Comparison of ENCODE assay signal across 24 mouse cellular contexts in the genomic region with DNA sequence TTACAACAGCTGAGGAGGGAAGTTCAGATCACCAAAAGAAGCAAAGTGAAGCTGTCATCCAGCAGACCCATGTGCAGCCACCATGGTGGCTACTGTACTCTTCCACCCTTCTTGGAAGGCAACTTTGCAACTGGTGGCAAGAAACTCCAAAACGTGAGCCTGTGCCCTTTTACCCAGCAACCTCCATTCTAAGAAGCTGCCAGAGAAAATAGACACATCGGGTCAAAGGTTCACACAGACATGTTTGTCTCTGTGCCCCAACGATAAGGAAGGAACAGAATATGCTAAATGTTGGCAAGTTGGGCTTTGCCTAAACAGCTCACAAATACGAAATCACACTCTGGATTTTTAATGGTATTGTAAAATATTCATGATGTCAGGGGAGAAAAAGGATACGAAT. TPM values are rescaled to one million over a fixed set of nuclear protein-coding genes. Genes with fewer than 3 reads are reported as not detected.
A peak's percentile ranks its signal among the peaks of the same experiment; 100 is the strongest.
DNase-seq lines count a peak whose midpoint lies in the region; ATAC-seq and TF ChIP-seq lines count a peak whose summit lies in the region.
"Had no signal": no experiment of that assay in that cellular context is flagged by ENCODE, and none has a peak within 500 bp of the region (broad histone marks: within the 10 kb centered on the region; RNA-seq: fewer than 3 reads in every experiment).

No protein-coding gene starts in this region.

- H3K36me3 ChIP-seq in kidney, adult 2 months (ENCODE audit: control insufficient read depth, insufficient read depth, low read length): no peaks in the 10 kb centered on the region
- no peaks in the 10 kb centered on the region for H3K36me3 ChIP-seq in kidney, embryonic 14.5 days (ENCODE audit: control insufficient read depth, insufficient read depth, low read length)
- H3K36me3 ChIP-seq in liver, adult 2 months (ENCODE audit: control insufficient read depth, insufficient read depth, low read length): no peaks in the 10 kb centered on the region
- no peaks in the 10 kb centered on the region for H3K36me3 ChIP-seq in liver, postnatal 0 days (replicated peaks; ENCODE audit: insufficient read depth, low read length)
- H3K36me3 ChIP-seq: embryonic facial prominence, embryonic 10.5 days; embryonic facial prominence, embryonic 12.5 days; forebrain, embryonic 15.5 days; G1E had no signal

- no peaks in the 10 kb centered on the region for H3K79me2 ChIP-seq in liver, adult 2 months (ENCODE audit: control insufficient read depth, insufficient read depth, low read length)

- no peaks in the 10 kb centered on the region for H3K27me3 ChIP-seq in kidney, adult 2 months (replicated peaks; ENCODE audit: control insufficient read depth, insufficient read depth, low read length)
- H3K27me3 ChIP-seq in kidney, embryonic 14.5 days (ENCODE audit: control insufficient read depth, insufficient read depth, low read length): no peaks in the 10 kb centered on the region
- H3K27me3 ChIP-seq in liver, adult 2 months (ENCODE audit: control insufficient read depth, insufficient read depth, low read length): no peaks in the 10 kb centered on the region
- H3K27me3 ChIP-seq in liver, postnatal 0 days (ENCODE audit: insufficient read depth, low read length): no peaks in the 10 kb centered on the region
- H3K27me3 ChIP-seq: CH12.LX; embryonic facial prominence, embryonic 12.5 days; forebrain, embryonic 13.5 days; forebrain, embryonic 15.5 days; Patski had no signal

- DNase-seq in adrenal gland, adult 2 months: peak; percentile 23
- no peak for DNase-seq in adrenal gland, postnatal 25 days
- DNase-seq in kidney, adult 2 months: peak; percentile 38
- DNase-seq in liver, adult 2 months (ENCODE audit: extremely low read depth, low read depth, low spot score): peak; percentile 86
- DNase-seq in liver, postnatal 0 days: no peak
- no peak for DNase-seq in thymus, postnatal 14 days
- DNase-seq: adrenal gland, postnatal 14 days; B cell, adult 2 months; cerebellum, adult 11-12 months; cerebellum, adult 2 months; cerebellum, adult 9-10 months; cerebellum, postnatal 10 days; cerebellum, postnatal 25 days; forebrain, postnatal 0 days had no signal

- no peak for ATAC-seq in kidney, embryonic 14.5 days (ENCODE audit: low FRiP score, low TSS enrichment)
- no peak for ATAC-seq in liver, postnatal 0 days
- ATAC-seq: activated CD4-positive, CD25-positive, alpha-beta regulatory T cell, adult 4 months; CD4-positive, CD25-positive, alpha-beta regulatory T cell, adult 4 months; forebrain, embryonic 13.5 days; forebrain, embryonic 15.5 days; forebrain, postnatal 0 days; Patski had no signal

- no peak overlapping the region for H3K4me2 ChIP-seq in kidney, embryonic 14.5 days (replicated peaks; ENCODE audit: low read depth, low read length)
- no peak overlapping the region for H3K4me2 ChIP-seq in liver, postnatal 0 days (ENCODE audit: low read depth, low read length)
- H3K4me2 ChIP-seq: embryonic facial prominence, embryonic 12.5 days; forebrain, embryonic 13.5 days; forebrain, embryonic 15.5 days had no signal

- TF ChIP-seq CTCF in kidney, adult 2 months (conservative IDR thresholded peaks at IDR 0.05; ENCODE audit: insufficient read depth, insufficient read length, low read depth, low read length): no peak
- TF ChIP-seq CTCF in liver, adult 2 months (IDR thresholded peaks at IDR 0.05; ENCODE audit: low read depth, low read length): no peak
- TF ChIP-seq CTCF in liver, postnatal 0 days (IDR thresholded peaks at IDR 0.05; ENCODE audit: low read depth): no peak

- TF ChIP-seq EP300 in liver, postnatal 0 days (IDR thresholded peaks at IDR 0.05; ENCODE audit: low read depth): no peak

- 61% methylated on average over 5 of the region's 5 CpGs for WGBS in kidney, adult 2 months
- 78% methylated on average over 5 of the region's 5 CpGs for WGBS in kidney, embryonic 14.5 days
- WGBS in liver, adult 2 months: 35% methylated on average over 5 of the region's 5 CpGs
- WGBS in liver, postnatal 0 days (ENCODE audit: insufficient replicate concordance): 70% methylated on average over 5 of the region's 5 CpGs

- TF ChIP-seq POLR2A in kidney, adult 2 months (IDR thresholded peaks at IDR 0.05; ENCODE audit: low read depth, low read length): no peak
- no peak for TF ChIP-seq POLR2A in liver, adult 2 months (IDR thresholded peaks at IDR 0.05; ENCODE audit: extremely low read depth, insufficient read depth, low read length)

- no peak overlapping the region for H3K9ac ChIP-seq in kidney, embryonic 14.5 days (ENCODE audit: low read depth, low read length)
- H3K9ac ChIP-seq in liver, adult 2 months (ENCODE audit: low read depth, low read length): no peak overlapping the region
- H3K9ac ChIP-seq in liver, postnatal 0 days (replicated peaks): no peak overlapping the region
- H3K9ac ChIP-seq: embryonic facial prominence, embryonic 12.5 days; forebrain, embryonic 13.5 days; forebrain, embryonic 15.5 days; forebrain, postnatal 0 days had no signal

- no peak overlapping the region for H3K27ac ChIP-seq in kidney, adult 2 months (ENCODE audit: insufficient read depth, low read depth, low read length)
- H3K27ac ChIP-seq in kidney, embryonic 14.5 days (ENCODE audit: low read depth, low read length): no peak overlapping the region
- H3K27ac ChIP-seq in liver, adult 2 months (replicated peaks; ENCODE audit: insufficient read depth, low read depth, low read length): peak overlapping the region; percentile 58; the same call in 1 of the 2 replicates
- H3K27ac ChIP-seq in liver, postnatal 0 days (ENCODE audit: low read depth): no peak overlapping the region
- H3K27ac ChIP-seq: embryonic facial prominence, embryonic 10.5 days; embryonic facial prominence, embryonic 12.5 days; forebrain, embryonic 13.5 days; forebrain, embryonic 15.5 days had no signal

- no peak overlapping the region for H3K4me3 ChIP-seq in kidney, adult 2 months (ENCODE audit: insufficient read depth, low read depth, low read length)
- H3K4me3 ChIP-seq in kidney, embryonic 14.5 days (ENCODE audit: low read length): no peak overlapping the region
- H3K4me3 ChIP-seq in liver, adult 2 months (ENCODE audit: insufficient read depth, low read depth, low read length): no peak overlapping the region
- no peak overlapping the region for H3K4me3 ChIP-seq in liver, postnatal 0 days (ENCODE audit: low read depth, low read length)
- H3K4me3 ChIP-seq: embryonic facial prominence, embryonic 10.5 days; embryonic facial prominence, embryonic 12.5 days; forebrain, embryonic 13.5 days; forebrain, embryonic 15.5 days had no signal

- H3K4me1 ChIP-seq in kidney, adult 2 months (ENCODE audit: control insufficient read depth, insufficient read depth, low read length): 0 out of 2 replicates have a peak, but pooled peaks cover 3% of the 10 kb centered on the region
- no peaks in the 10 kb centered on the region for H3K4me1 ChIP-seq in kidney, embryonic 14.5 days (ENCODE audit: control insufficient read depth, insufficient read depth, low read length)
- H3K4me1 ChIP-seq in liver, adult 2 months (ENCODE audit: control insufficient read depth, insufficient read depth, low read length): peaks cover 5% of the 10 kb centered on the region
- H3K4me1 ChIP-seq in liver, postnatal 0 days (ENCODE audit: insufficient read depth): no peaks in the 10 kb centered on the region
- H3K4me1 ChIP-seq: embryonic facial prominence, embryonic 10.5 days; embryonic facial prominence, embryonic 12.5 days; forebrain, embryonic 15.5 days had no signal

- no peaks in the 10 kb centered on the region for H3K9me3 ChIP-seq in kidney, embryonic 14.5 days (ENCODE audit: control insufficient read depth, low read length)
- no peaks in the 10 kb centered on the region for H3K9me3 ChIP-seq in liver, postnatal 0 days (ENCODE audit: low read length)
- H3K9me3 ChIP-seq: embryonic facial prominence, embryonic 10.5 days; embryonic facial prominence, embryonic 12.5 days; forebrain, embryonic 13.5 days; forebrain, embryonic 15.5 days; G1E had no signal

RNA-seq across cellular contexts. Expression of a gene that starts 44.4 kb away (rescaled TPM):
- total RNA-seq in adrenal gland, adult 2 months (2021): 100 to 1,000 TPM in 1 of 2 experiments, 10 to 100 TPM in 1; 90.4 to 137 TPM
- polyA plus RNA-seq in adrenal gland, adult 2 months (2012; rRNA removed): 14.7 and 17.6 TPM in 2 replicates
- 67.2 and 78.4 TPM in 2 replicates for total RNA-seq in adrenal gland, postnatal 25 days (2021)
- 36.3 and 39.1 TPM in 2 replicates for polyA plus RNA-seq in kidney, adult 2 months (2012; rRNA removed)
- polyA plus RNA-seq in kidney, embryonic 14.5 days (2014; fragmentation: Nextera tagmentation; extraction: Ambion mirVana): 19.3 and 25.0 TPM in 2 replicates
- 19.5 and 20.3 TPM in 2 replicates for total RNA-seq in liver, adult 2 months (2014; rRNA removed)
- polyA plus RNA-seq in liver, adult 2 months (2012; rRNA removed): 15.9 and 17.3 TPM in 2 replicates
- 22.3 and 25.4 TPM in 2 replicates for polyA plus RNA-seq in liver, postnatal 0 days (2015; fragmentation: Nextera tagmentation; extraction: Ambion mirVana)

Comparison
In these comparisons a context has a peak if more than half of its experiments do, and no peak if none do; other contexts are left out.
1. DNase-seq: peak in adrenal gland, adult 2 months (single experiment), kidney, adult 2 months (single experiment) and liver, adult 2 months (single experiment); none in adrenal gland, postnatal 25 days (single experiment), liver, postnatal 0 days (single experiment) and thymus, postnatal 14 days (single experiment).